Mouse (Mus musculus) naive thymus-derived CD4-positive, alpha-beta T cell, adult 2 months (primary cell): Measurements from ENCODE around the gene Adig.

Experiments used
- DNase-seq: peaks from one replicate; pipeline ENCODE4 v3.0.0-alpha.2; 2011; ENCODE audit warnings: low read depth

Gene Adig

GRCm38 (mm10) chr2:158541286-158541685 is 38.9 kb downstream of the Adig start:
- DNase-seq = no peak

- DNase-seq = no peak
Observed at GRCm38 (mm10) chr2:158545266-158545665, 42.9 kb downstream of the Adig start.

- peak; percentile 79 for DNase-seq
Observed at GRCm38 (mm10) chr2:158546751-158547150, 44.3 kb downstream of the Adig start.

- peak; percentile 82 for DNase-seq
Observed at GRCm38 (mm10) chr2:158550067-158550466, 47.7 kb downstream of the Adig start.

- no peak for DNase-seq
Observed at GRCm38 (mm10) chr2:158554366-158554765, 52.0 kb downstream of the Adig start.

GRCm38 (mm10) chr2:158555252-158555651 is 52.8 kb downstream of the Adig start:
- DNase-seq = peak; percentile 15

GRCm38 (mm10) chr2:158555812-158556211 is 53.4 kb downstream of the Adig start:
- DNase-seq = no peak

GRCm38 (mm10) chr2:158556225-158556624 is 53.8 kb downstream of the Adig start:
- peak; percentile 80 for DNase-seq

GRCm38 (mm10) chr2:158556750-158557149 is 54.3 kb downstream of the Adig start:
- no peak for DNase-seq
